Mouse (Mus musculus): ENCODE data around the gene Akap6. TPM values are rescaled to one million over a fixed set of nuclear protein-coding genes. Genes with fewer than 3 reads are reported as not detected.
A peak's percentile ranks its signal among the peaks of the same experiment; 100 is the strongest.
"Not testable (repeated sequence)": the region's sequence is repeated elsewhere in the genome, so short reads cannot be mapped to it uniquely, and the experiment has no call there.

Gene Akap6
- polyA plus RNA-seq, 1 experiment from 2014 or later, result 18.3 TPM

DNA sequence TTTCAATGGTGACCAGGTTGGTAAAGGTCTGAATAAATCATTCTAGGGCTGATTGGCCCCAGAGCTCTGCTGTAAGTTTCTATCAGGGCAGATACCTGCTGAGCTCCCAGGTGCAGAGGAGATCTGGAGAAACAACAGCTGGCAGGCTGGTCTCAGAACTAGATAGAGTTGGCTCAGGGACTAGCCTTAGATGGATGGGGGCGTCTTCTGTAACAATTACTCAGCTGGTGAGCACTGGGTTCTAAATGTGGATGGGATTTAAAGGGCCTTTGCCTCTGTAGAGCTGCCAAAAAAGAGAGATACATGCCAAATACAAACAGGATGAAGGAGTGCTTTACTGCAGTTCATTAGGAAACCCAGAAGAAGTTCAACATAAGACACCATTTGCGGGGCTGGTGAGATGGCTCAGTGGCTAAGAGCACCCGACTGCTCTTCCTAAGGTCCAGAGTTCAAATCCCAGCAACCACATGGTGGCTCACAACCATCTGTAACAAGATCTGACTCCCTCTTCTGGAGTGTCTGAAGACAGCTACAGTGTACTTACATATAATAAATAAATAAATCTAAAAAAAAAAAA, 24.9 kb downstream of the Akap6 start:
- not testable (repeated sequence) for H3K4me1 ChIP-seq; H3K4me2 ChIP-seq; ATAC-seq (ENCODE audit: low FRiP score); H3K4me3 ChIP-seq (replicated peaks); H3K36me3 ChIP-seq (replicated peaks); H3K27ac ChIP-seq; H3K9me3 ChIP-seq; H3K27me3 ChIP-seq; H3K9ac ChIP-seq
- WGBS, result 70% methylated on average over 3 of the region's 3 CpGs

DNA sequence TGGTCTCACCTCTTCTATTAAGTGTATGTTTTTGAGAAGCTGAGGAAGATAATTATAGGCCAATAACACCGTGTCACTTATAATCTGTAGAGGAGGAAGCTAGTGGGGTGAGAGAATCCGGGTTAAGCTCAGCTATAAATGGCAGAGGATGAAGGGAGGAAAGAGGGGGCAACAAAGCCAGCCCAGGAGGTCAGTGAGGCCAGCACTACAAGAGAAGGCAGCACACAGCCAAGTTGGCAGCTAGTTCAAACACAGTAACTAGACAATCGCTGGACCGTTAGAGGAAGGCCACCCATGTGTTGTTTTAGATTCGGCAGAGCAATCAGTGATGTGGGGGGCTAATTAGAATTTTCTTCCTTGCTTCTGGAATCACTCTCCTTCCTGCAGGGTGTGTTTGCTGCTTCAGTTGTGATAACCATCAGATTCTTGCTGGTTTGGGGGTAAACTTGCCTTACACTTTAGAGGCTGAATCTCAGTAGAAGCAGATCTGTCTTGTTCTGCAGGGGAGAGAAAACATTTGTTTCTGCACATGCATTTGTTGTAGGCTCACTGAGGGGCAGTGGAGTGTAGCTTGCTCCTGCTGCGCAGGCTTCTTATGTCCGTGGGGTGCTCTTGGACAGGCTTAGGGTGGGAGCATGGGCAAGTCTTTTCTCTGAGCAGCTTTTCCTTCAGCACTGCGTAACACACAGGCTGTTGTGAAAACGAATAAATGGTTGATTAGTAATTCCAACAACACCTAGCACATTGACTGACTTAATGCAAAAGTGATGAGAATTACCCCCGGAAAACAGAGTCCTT, 27.4 kb downstream of the Akap6 start:
- H3K27ac ChIP-seq, result 0 out of 2 replicates have a peak overlapping the region, but pooled peaks have one; percentile 2
- no peak for ATAC-seq (ENCODE audit: low FRiP score)
- no peaks in the 10 kb centered on the region for H3K27me3 ChIP-seq
- no peaks in the 10 kb centered on the region for H3K36me3 ChIP-seq (replicated peaks)
- H3K4me1 ChIP-seq, result peaks cover 8% of the 10 kb centered on the region
- H3K9me3 ChIP-seq, result no peaks in the 10 kb centered on the region
- WGBS, result 56% methylated on average over 10 of the region's 10 CpGs
- no peak overlapping the region for H3K4me3 ChIP-seq (replicated peaks)
- H3K9ac ChIP-seq, result no peak overlapping the region
- H3K4me2 ChIP-seq, result no peak overlapping the region

DNA sequence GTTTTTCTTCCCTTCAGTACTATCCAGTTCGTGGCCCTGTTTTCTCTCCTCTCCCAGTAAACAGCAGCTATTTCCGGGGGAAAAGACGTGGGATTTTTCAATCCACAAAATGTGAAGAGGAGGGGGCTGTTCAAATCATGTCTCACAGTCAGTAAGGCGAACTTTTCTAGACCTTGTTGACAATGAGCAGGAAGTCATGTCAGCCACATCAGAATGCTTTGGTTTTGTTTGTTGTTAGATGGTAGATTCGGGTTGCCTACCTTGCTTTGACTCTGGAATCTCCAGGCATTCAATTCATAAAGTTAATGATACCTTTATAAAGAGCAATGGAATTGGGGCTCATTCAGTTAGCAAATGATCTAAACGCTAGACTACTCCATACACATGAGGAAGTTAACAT, 30.2 kb downstream of the Akap6 start:
- ATAC-seq (ENCODE audit: low FRiP score), result no peak
- no peak overlapping the region for H3K27ac ChIP-seq
- no peak overlapping the region for H3K4me3 ChIP-seq (replicated peaks)
- H3K4me2 ChIP-seq, result no peak overlapping the region
- H3K4me1 ChIP-seq, result peaks cover 8% of the 10 kb centered on the region
- no peaks in the 10 kb centered on the region for H3K9me3 ChIP-seq
- no peak overlapping the region for H3K9ac ChIP-seq
- 87% methylated on average over 6 of the region's 6 CpGs for WGBS
- H3K27me3 ChIP-seq, result no peaks in the 10 kb centered on the region
- no peaks in the 10 kb centered on the region for H3K36me3 ChIP-seq (replicated peaks)

DNA sequence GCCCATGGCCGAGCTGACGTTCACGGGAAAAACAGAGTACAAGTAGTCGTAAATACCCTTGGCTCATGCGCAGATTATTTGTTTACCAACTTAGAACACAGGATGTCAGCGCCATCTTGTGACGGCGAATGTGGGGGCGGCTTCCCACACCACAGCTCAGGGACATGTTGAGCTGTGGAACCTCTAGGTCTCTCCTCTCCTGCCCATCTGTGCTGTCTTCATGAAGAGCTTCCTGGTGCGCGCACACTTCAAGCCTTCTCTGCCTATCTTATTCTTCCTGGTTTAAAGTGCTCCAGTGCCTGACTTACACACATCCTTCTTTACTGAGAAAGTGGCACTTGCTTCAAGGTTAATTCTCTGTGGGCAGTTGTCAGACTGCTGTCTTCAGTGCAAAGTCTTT, 36.0 kb downstream of the Akap6 start:
- WGBS, result 100% methylated on average over 6 of the region's 11 CpGs
- ATAC-seq (ENCODE audit: low FRiP score); H3K4me1 ChIP-seq; H3K27me3 ChIP-seq; H3K4me2 ChIP-seq; H3K9ac ChIP-seq; H3K4me3 ChIP-seq (replicated peaks); H3K27ac ChIP-seq; H3K9me3 ChIP-seq: not testable (repeated sequence)
- peaks cover 10% of the 10 kb centered on the region; the same call in 1 of the 2 replicates for H3K36me3 ChIP-seq (replicated peaks)

DNA sequence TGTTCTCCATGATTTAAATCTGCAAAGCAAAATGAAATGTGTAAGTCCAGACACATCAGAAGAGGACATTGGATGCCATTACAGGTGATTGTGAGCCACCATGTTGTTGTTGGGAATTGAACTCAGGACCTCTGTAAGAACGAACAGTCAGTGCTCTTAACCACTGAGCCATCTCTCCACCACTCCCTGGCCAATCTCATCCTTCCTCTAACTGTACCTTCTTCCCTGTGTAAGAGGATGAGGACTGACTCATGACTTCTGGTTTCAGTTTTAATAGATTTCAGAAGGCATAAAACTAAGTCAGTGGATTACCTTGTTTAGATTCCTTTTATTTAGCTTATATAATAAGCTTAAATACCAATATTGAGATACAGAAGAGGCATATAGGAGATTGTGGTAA, 38.0 kb downstream of the Akap6 start:
- 91% methylated on average over 1 of the region's 1 CpGs for WGBS
- H3K4me3 ChIP-seq (replicated peaks), result no peak overlapping the region
- ATAC-seq (ENCODE audit: low FRiP score), result no peak

DNA sequence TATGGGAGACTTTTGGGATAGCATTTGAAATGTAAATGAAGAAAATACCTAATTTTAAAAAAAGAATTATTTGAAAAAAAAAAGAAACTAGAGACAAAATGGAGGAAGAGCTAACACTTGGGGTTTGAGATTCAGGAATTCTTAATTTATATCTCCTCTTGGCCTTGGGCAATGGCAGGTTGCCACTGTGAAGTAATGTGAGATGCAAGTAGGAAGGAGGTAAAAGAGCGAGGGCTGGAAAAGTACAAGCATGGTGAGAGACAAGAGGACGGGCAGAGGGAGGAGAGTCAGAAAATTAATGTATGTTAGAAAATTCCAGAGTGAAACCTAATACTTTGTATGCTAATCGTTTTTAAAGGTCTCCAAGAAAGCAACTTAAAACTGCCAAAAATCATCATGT, 40.1 kb downstream of the Akap6 start:
- H3K36me3 ChIP-seq (replicated peaks), result peaks cover 10% of the 10 kb centered on the region; the same call in 1 of the 2 replicates
- H3K9ac ChIP-seq, result no peak overlapping the region
- 85% methylated on average over 3 of the region's 3 CpGs for WGBS
- H3K9me3 ChIP-seq, result no peaks in the 10 kb centered on the region
- no peaks in the 10 kb centered on the region for H3K4me1 ChIP-seq
- H3K4me3 ChIP-seq (replicated peaks), result no peak overlapping the region
- no peaks in the 10 kb centered on the region for H3K27me3 ChIP-seq
- no peak overlapping the region for H3K4me2 ChIP-seq
- ATAC-seq (ENCODE audit: low FRiP score), result no peak
- H3K27ac ChIP-seq, result no peak overlapping the region

More for the DNA sequence above, 38.0 kb downstream of the Akap6 start:
- H3K9me3 ChIP-seq, result no peaks in the 10 kb centered on the region
- H3K9ac ChIP-seq, result no peak overlapping the region
- H3K4me1 ChIP-seq, result no peaks in the 10 kb centered on the region
- H3K4me2 ChIP-seq, result no peak overlapping the region
- no peak overlapping the region for H3K27ac ChIP-seq
- peaks cover 10% of the 10 kb centered on the region; the same call in 1 of the 2 replicates for H3K36me3 ChIP-seq (replicated peaks)
- no peaks in the 10 kb centered on the region for H3K27me3 ChIP-seq

DNA sequence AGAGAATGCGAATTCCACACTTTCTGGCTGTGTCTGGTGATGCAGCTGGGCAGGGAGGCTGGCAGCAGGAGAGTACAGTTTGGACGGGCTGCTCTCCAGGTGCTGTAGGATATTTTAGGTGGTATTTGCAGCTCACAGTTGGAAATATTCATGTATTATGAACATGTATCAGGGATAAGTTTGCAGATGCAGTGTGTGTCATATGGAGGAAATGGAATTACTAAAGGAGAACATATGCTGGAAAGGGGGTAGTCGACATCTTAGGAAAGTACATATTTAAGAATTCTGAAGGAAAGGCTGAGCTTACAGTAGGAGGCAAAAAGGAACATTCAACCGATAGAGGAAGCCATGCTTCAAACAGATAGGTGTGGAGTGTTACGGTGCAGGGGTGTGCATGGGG, 42.6 kb downstream of the Akap6 start:
- Histone ChIP-seq H3K4me2 (no peak overlapping the region), H3K4me3 (replicated peaks) (no peak overlapping the region), H3K9me3 (no peaks in the 10 kb centered on the region), H3K27ac (no peak overlapping the region), H3K36me3 (replicated peaks) (no peaks in the 10 kb centered on the region), H3K9ac (no peak overlapping the region), H3K4me1 (no peaks in the 10 kb centered on the region), H3K27me3 (no peaks in the 10 kb centered on the region)
- WGBS, result 91% methylated on average over 5 of the region's 5 CpGs
- ATAC-seq (ENCODE audit: low FRiP score), result no peak

DNA sequence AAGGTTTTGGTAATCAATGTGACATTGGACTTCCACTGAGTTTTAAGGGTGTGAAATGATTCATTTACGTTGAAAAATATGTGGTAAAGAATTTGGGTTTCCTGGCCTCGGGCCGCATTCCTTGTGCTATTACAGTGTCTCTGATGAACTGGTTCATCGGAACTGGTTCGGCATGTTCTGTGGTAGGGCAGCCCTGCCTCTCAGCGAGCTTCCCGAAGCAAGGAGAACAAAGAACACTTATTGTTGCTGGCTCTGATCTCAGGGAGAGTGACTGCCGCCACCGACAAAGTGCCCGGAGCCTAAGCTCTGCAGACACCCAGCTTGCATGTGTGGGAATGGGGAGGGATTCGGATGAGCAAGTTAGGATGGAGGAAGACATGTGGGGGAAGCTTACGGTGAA, 50.8 kb downstream of the Akap6 start:
- Histone ChIP-seq H3K4me3 (replicated peaks) (no peak overlapping the region), H3K27ac (no peak overlapping the region), H3K36me3 (replicated peaks) (no peaks in the 10 kb centered on the region), H3K4me2 (no peak overlapping the region), H3K9me3 (no peaks in the 10 kb centered on the region), H3K9ac (no peak overlapping the region), H3K27me3 (no peaks in the 10 kb centered on the region), H3K4me1 (peaks cover 3% of the 10 kb centered on the region; the same call in 1 of the 2 replicates)
- ATAC-seq (ENCODE audit: low FRiP score), result no peak
- WGBS, result 49% methylated on average over 12 of the region's 12 CpGs

DNA sequence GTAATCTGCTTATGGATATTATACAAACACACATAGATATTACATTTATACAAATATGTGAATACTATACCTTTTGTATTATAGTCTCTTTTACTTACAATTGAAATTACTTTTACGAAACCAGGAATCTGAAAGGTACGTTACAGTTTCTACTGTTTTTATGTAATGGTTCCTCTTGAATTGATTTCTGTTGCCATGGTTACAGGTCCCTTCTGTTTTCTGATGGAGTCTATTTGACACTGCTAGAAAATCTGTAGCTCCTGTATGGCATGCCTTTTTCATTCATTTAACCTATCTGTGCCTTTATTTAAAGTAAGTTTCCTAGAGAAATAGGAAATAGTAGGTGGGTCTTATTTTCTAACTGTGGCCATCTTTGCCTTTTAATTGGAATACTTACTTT, 56.5 kb downstream of the Akap6 start:
- Histone ChIP-seq H3K4me3 (replicated peaks) (no peak overlapping the region), H3K4me1 (peaks cover 8% of the 10 kb centered on the region; the same call in 1 of the 2 replicates), H3K27ac (no peak overlapping the region), H3K36me3 (replicated peaks) (no peaks in the 10 kb centered on the region), H3K9me3 (no peaks in the 10 kb centered on the region), H3K27me3 (no peaks in the 10 kb centered on the region), H3K9ac (no peak overlapping the region), H3K4me2 (no peak overlapping the region)
- no peak for ATAC-seq (ENCODE audit: low FRiP score)
- WGBS, result 75% methylated on average over 2 of the region's 2 CpGs

DNA sequence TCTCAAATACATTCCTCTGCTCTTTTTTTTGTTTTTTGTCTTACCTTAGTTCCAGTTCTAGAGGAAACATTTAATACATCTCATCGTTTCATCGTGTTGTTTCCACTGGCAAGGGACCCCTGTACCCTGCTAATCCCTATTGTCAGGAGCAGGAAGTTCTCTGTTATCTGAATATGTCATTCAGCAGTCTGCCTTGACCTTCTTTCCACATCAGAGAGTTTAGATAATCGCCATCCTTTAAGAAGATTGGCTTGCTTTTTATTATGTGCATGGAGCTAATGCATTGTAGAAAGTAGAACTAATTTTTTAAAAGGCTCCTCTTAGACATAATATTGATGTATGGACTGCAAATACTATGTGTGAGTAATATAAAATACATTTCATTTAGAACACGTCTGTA, 58.7 kb downstream of the Akap6 start:
- Histone ChIP-seq H3K9ac (no peak overlapping the region), H3K4me2 (no peak overlapping the region), H3K27ac (no peak overlapping the region), H3K27me3 (no peaks in the 10 kb centered on the region), H3K4me3 (replicated peaks) (no peak overlapping the region), H3K36me3 (replicated peaks) (no peaks in the 10 kb centered on the region), H3K9me3 (no peaks in the 10 kb centered on the region), H3K4me1 (peaks cover 5% of the 10 kb centered on the region; the same call in 1 of the 2 replicates)
- 25% methylated on average over 4 of the region's 4 CpGs for WGBS
- no peak for ATAC-seq (ENCODE audit: low FRiP score)

DNA sequence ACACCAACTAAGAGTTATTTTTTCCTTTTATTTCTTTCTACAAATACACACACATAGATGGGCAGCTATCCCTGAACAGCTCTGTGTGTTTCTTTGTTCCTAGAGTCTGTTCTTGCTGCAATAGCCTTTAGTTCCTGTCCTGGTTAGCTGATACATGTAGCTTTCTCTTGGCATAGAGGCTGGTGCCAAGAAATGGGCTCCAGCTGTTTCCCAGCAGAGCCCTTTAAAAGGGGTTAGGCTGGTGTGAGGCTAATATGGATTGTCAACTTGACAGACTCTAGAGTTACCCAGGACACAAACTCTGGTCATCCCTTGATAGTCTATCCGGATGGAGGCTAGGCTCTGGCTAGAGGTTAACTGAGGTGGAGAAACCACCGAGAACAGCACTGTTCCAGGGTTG, 64.9 kb downstream of the Akap6 start:
- WGBS, result 97% methylated on average over 2 of the region's 2 CpGs
- no peak for ATAC-seq (ENCODE audit: low FRiP score)
- H3K9me3 ChIP-seq, result no peaks in the 10 kb centered on the region
- H3K4me1 ChIP-seq, result peaks cover 2% of the 10 kb centered on the region; the same call in 1 of the 2 replicates
- H3K36me3 ChIP-seq (replicated peaks), result no peaks in the 10 kb centered on the region
- no peak overlapping the region for H3K27ac ChIP-seq
- H3K4me2 ChIP-seq, result no peak overlapping the region
- no peak overlapping the region for H3K4me3 ChIP-seq (replicated peaks)
- no peak overlapping the region for H3K9ac ChIP-seq
- H3K27me3 ChIP-seq, result no peaks in the 10 kb centered on the region

DNA sequence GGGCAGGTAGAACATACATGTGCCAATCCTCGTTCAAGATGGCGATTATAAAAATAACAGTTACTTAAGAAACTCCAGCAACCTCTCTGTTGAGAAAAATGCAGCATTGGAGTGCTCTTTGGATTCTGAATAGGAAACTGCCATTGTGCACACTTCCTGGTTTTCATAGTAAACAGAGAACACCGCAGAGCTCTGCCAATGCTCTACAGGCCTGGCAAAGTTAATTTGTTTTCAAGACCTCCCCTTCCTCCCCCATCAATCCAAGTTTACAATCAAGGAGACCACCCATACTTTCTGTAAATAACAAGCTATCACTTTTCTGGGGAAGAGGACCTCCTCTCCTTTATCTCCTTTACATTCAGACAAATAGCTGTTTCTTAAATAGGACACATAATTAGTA, 65.6 kb downstream of the Akap6 start:
- H3K4me3 ChIP-seq (replicated peaks), result no peak overlapping the region
- 94% methylated on average over 3 of the region's 3 CpGs for WGBS
- H3K9ac ChIP-seq, result no peak overlapping the region
- H3K27me3 ChIP-seq, result no peaks in the 10 kb centered on the region
- ATAC-seq (ENCODE audit: low FRiP score), result no peak
- H3K4me2 ChIP-seq, result no peak overlapping the region
- peaks cover 2% of the 10 kb centered on the region; the same call in 1 of the 2 replicates for H3K4me1 ChIP-seq
- no peaks in the 10 kb centered on the region for H3K36me3 ChIP-seq (replicated peaks)
- no peaks in the 10 kb centered on the region for H3K9me3 ChIP-seq
- H3K27ac ChIP-seq, result no peak overlapping the region

DNA sequence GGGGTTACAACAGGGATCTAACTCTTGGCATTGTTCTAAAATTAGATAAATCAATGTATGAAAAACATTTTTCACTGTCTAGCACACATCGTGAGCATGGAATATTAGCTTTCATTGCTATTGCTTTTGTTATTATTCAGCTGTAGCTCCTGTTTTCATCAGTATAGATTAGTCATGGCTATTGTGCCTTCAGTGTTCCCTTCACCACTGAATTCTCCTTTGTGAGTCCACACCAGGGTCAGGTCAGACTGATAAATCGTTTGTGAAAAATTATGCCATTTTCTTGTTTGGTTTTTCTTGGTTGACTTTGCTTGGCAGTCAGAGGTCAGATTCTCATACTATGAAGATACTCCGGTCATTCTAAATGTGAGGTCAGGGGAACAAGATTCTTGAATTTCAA, 70.4 kb downstream of the Akap6 start:
- H3K4me1 ChIP-seq, result peaks cover 36% of the 10 kb centered on the region
- no peak overlapping the region for H3K4me2 ChIP-seq
- no peak overlapping the region for H3K4me3 ChIP-seq (replicated peaks)
- WGBS, result 63% methylated on average over 3 of the region's 3 CpGs
- no peak overlapping the region for H3K9ac ChIP-seq
- H3K36me3 ChIP-seq (replicated peaks), result no peaks in the 10 kb centered on the region
- H3K9me3 ChIP-seq, result no peaks in the 10 kb centered on the region
- no peak for ATAC-seq (ENCODE audit: low FRiP score)
- H3K27me3 ChIP-seq, result no peaks in the 10 kb centered on the region
- no peak overlapping the region for H3K27ac ChIP-seq
